Mouse (Mus musculus) left cerebral cortex, postnatal 14 days (tissue): Measurements from ENCODE around the gene H2-M5. TPM values are rescaled to one million over a fixed set of nuclear protein-coding genes. Genes with fewer than 3 reads are reported as not detected.
"Not testable (repeated sequence)": the region's sequence is repeated elsewhere in the genome, so short reads cannot be mapped to it uniquely, and the experiment has no call there.

Experiments
- DNase-seq, 2 experiments: peaks; one replicate each; pipeline ENCODE4 v3.0.0; 2021 to 2022; ENCODE audit warnings: low spot score in 2 of 2, mixed read lengths in 1 of 2
- intact Hi-C: fragments of 180-260 bp; cut with DNase I; formaldehyde crosslinking; loops from one replicate; pipeline ENCODE4 v1.15.1; 2025
- long read RNA-seq, 2 experiments: library from polyadenylated mRNA; stranded (forward); transcript quantifications; one replicate each; pipeline ENCODE4 v2.0.0; 2021
- total RNA-seq, 2 experiments: library from RNA; stranded (reverse); gene quantifications; 2 replicates each; pipeline ENCODE4 v1.2.3; 2021

H2-M5 gene
- 1 to 10 TPM; 1.9 to 2.7 TPM for total RNA-seq
- long read RNA-seq, experiment 1 = 0 reads
- long read RNA-seq, experiment 2 = 0 reads

GRCm38 (mm10) chr17:36989437-36989836 is at the start of gene H2-M5:
Gene H2-M5 (minus strand): TSS chr17:36989537.
- DNase-seq = no peak
- intact Hi-C loops = no loop called here

- no peak for DNase-seq
Measured at GRCm38 (mm10) chr17:37029162-37029561, 39.8 kb upstream of the H2-M5 start.

GRCm38 (mm10) chr17:37028683-37029120 is 39.4 kb upstream of the H2-M5 start:
- intact Hi-C loops = no loop called here
- peak; percentile 95 to 98 for DNase-seq

More at GRCm38 (mm10) chr17:37029162-37029561, 39.8 kb upstream of the H2-M5 start:
- intact Hi-C loops = no loop called here

- DNase-seq = no peak
- intact Hi-C loops = no loop called here
Measured at GRCm38 (mm10) chr17:37028212-37028611, 38.9 kb upstream of the H2-M5 start.

- no peak for DNase-seq
- intact Hi-C loops = no loop called here
Measured at GRCm38 (mm10) chr17:37027486-37027885, 38.1 kb upstream of the H2-M5 start.

GRCm38 (mm10) chr17:37026425-37026824 is 37.1 kb upstream of the H2-M5 start:
- no peak for DNase-seq
- intact Hi-C loops = no loop called here

GRCm38 (mm10) chr17:37022628-37023576 is 33.6 kb upstream of the H2-M5 start, which contains the start of gene Mog:
Gene Mog (minus strand): TSS chr17:37023398.
- intact Hi-C loops = no loop called here
- no peak for DNase-seq

- intact Hi-C loops = not testable (repeated sequence)
- DNase-seq = peak in 1 of 2 experiments; percentile 68
Measured at GRCm38 (mm10) chr17:37019242-37019641, 29.9 kb upstream of the H2-M5 start.

- intact Hi-C loops = no loop called here
- DNase-seq = peak; percentile 9 to 75
Measured at GRCm38 (mm10) chr17:37018328-37018727, 29.0 kb upstream of the H2-M5 start.

GRCm38 (mm10) chr17:37016333-37016732 is 27.0 kb upstream of the H2-M5 start:
- no peak for DNase-seq
- intact Hi-C loops = no loop called here

GRCm38 (mm10) chr17:37012141-37012540 is 22.8 kb upstream of the H2-M5 start:
- DNase-seq = no peak

GRCm38 (mm10) chr17:37011719-37012118 is 22.4 kb upstream of the H2-M5 start:
- intact Hi-C loops = no loop called here
- DNase-seq = no peak

More at GRCm38 (mm10) chr17:37012141-37012540, 22.8 kb upstream of the H2-M5 start:
- intact Hi-C loops = no loop called here

GRCm38 (mm10) chr17:37009460-37010042 is 20.2 kb upstream of the H2-M5 start:
- intact Hi-C loops = no loop called here
- DNase-seq = no peak

GRCm38 (mm10) chr17:37008161-37008560 is 18.8 kb upstream of the H2-M5 start:
- DNase-seq = no peak
- intact Hi-C loops = no loop called here

- intact Hi-C loops = loop anchor here (2.0 kb wide), 1 partner anchor 43 kb away; no protein-coding TSS in a partner anchor
Measured at GRCm38 (mm10) chr17:37003366-37003765, 14.0 kb upstream of the H2-M5 start.

GRCm38 (mm10) chr17:37002364-37003330 is 13.3 kb upstream of the H2-M5 start:
- peak; percentile 35 to 41 for DNase-seq
- intact Hi-C loops = loop anchor here (2.0 kb wide), 1 partner anchor 44 kb away; no protein-coding TSS in a partner anchor

More at GRCm38 (mm10) chr17:37003366-37003765, 14.0 kb upstream of the H2-M5 start:
- DNase-seq = no peak

- DNase-seq = no peak
- intact Hi-C loops = no loop called here
Measured at GRCm38 (mm10) chr17:37000863-37001262, 11.5 kb upstream of the H2-M5 start, which contains the start of gene Zfp57. Gene Zfp57 (plus strand): TSS chr17:37001163.

- DNase-seq = no peak
- intact Hi-C loops = no loop called here
Measured at GRCm38 (mm10) chr17:36998477-36998876, 9.1 kb upstream of the H2-M5 start.
